Mouse (Mus musculus) telencephalon, adult 2 months (tissue): Measurements from ENCODE around the gene Pja2.
"Not testable (repeated sequence)": the region's sequence is repeated elsewhere in the genome, so short reads cannot be mapped to it uniquely, and the experiment has no call there.

Source experiments
- DNase-seq: peaks from one replicate; pipeline ENCODE4 v3.0.0-alpha.2; 2011; ENCODE audit warnings: low read depth, low spot score

The Pja2 gene

DNA sequence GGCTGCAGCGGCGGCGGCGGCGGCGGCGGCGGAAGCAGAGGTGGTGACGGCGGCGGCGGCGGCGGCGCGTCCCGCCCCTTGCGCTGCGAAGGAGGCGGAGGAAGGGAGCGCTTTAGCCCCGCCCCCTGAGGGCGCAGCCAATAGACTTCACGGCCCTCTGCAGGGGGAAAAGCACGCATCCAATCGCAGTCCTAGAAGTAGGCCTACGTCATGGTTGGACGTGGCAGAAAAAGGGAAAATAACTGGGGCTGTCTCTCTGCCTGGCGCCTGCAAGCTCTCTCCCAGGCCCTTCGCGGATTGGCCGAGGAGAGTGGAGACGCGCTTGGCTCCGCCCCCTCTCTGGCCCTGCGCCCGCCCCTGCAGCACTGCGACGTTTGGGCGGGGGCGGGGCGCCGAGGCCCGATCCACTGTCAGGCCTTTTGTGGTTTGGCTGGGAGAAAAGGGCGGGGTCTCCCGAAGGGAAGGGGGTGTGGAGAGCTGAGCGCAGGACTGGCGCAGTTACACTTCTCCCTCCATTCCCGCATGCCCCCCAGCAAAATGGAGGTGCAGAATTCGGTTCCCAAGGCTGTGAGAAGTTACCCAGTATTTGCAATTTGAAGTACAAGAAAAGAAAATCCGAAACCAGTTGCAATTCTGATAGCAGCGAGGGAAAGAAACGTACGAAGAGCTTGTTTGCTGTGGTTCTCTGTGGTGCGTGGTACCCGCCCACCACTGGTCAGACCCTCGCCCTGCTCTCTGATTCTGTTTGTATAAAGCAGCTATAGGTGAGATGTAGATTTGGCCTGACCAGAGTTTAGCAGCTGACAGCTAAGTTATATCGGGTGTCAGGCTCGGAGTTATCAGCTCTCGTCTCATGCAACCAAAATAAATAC lies at the start of gene Pja2:
Gene Pja2 (minus strand): TSS at position 19 of the 872 bp plus-strand sequence.
- peak; percentile 100 for DNase-seq

DNA sequence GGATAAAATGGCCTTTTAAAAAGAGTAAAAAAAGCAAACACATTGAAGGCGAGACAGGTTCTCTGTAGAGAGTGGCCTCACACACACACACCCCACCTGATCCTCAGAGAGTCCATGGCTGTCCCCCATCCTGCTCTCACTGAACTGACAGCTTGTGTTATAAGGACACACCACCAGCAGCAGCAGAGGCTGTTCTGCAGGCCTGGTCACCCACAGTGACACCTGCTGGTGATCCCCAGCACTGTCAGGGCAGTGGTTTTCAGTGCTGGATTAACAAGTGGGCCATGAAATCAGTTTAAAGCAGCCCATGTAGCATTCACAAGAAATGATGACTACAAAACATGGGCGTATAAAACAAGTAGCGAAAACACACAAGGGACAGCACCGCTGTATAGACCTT lies 43.6 kb upstream of the Pja2 start:
- DNase-seq = no peak

DNA sequence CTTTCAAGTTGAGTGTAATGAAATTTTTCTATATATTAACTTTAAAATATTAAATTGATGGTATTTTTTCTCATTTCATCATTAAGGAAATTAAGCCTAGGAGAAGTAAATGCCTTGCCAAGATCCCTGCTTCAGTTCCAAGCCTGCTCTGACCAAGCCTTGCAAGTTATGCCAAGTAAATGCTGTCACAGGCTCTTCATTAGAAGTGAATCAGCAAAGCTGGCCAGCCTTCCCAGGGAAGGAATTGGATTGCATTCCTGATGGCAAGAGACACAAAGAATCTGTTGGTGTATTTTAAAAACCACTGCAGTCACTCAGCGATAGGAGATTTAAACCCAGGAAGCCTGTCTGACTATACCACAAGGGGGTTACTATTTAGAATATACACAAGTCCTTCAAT lies 32.0 kb upstream of the Pja2 start:
- no peak for DNase-seq

DNA sequence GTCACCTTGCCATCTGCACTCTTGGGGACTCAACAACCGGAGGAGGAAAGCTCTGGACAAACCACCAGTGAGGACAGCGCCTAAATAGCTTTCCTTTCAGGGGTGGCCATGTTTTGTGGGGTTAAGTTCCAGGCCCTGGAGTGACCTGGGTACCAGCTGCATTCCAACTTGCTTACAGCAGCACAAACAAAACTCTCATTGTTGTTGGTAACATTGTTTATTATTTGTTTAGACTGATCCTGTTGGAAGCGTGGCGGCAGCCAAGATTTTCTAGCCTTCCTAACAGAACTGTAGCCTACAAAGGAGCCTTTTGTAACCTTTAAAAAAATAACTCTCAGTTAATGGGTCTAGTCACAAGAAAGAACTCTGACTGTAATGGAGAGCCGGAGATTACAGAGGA lies 30.9 kb upstream of the Pja2 start:
- DNase-seq = no peak

DNA sequence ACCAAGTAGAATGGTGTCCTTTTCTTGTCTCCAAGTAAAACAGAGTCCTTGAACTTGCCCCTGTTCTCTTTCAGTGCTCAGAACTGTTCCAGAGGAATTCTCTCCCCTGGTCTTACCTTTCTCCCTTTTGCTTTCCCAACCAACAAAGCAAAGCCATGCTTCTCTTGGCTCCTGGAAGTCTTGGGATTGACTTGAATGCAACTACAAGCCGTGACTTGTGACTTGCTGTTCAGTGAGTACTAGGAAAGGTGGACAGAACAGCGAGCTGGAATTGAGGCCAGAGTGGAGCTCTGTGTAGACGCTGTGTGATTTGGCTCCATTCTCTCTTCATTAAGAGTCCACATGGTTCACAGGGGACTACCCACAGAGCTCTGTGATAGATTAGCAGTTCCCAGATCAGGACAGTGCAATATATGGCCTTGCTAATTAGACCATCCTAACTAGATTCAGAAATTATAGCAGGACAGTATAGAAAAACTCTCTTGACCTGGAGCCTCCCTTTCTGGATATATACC lies 30.3 kb upstream of the Pja2 start:
- DNase-seq = no peak

DNA sequence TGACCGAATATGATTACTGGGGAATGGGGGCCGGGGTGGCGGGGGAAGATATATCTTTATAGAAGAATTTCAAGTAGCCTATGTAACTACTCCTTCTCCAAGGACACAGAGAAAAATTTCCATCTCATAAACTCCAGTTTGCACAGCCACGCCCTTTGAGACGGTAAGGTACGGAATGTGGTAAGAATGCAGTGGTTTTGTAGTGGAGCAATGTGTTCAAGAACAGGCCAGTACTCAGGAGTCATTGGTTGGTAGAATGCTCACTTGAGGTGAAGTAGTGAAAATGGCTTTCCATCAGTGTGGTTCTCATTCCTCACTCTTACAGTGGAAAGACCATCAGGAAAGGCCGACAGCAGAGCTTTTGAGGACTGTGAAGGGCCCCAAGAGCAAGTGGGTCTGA lies 22.2 kb upstream of the Pja2 start:
- DNase-seq = no peak

DNA sequence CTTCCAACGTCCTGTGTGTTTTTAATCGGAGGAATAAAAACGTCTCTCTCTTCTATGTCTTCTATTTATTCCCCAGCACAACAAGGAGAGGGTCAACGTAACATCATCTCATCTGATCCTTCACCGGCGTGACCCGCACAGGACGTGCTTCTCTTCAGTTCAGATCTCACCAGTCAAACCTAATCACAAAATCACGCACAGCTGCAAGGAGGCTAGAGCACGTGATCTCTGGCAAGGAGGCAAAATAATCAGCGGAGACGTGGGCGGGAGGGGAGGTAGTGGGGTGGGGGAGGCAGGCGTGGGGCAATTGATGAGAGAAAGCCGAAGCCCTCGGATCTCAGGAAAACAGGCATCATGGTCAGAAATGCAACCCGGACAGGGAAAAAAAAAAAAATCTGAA lies 14.4 kb upstream of the Pja2 start:
- DNase-seq = no peak

DNA sequence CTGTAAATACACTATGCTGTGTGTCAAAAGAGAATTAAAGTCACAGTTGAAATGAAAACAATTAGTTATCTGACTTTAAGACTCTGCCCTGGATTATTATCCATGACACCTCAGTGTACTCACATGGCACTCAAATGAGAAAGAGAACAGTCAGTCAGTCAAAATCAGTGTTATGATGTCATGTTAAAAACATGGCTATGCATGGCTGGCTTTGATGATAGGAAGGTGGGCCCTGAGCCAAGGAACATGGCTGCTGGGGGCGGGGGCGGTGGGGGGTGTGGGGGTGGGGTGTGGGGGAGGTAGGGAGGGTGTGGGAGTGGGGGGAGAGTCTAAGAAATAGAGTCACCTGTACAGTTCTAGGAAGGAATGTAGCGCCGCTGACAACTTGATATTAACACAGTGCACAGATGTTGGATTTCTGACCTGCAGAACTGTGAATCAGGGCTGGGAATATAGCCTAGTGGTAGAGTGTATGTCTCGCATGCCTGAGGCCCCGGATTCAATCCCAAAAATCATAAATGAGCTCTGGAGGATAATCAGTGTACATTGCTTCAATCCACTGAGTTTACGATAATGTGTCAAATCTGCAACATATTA lies 13.0 kb upstream of the Pja2 start:
- no peak for DNase-seq

DNA sequence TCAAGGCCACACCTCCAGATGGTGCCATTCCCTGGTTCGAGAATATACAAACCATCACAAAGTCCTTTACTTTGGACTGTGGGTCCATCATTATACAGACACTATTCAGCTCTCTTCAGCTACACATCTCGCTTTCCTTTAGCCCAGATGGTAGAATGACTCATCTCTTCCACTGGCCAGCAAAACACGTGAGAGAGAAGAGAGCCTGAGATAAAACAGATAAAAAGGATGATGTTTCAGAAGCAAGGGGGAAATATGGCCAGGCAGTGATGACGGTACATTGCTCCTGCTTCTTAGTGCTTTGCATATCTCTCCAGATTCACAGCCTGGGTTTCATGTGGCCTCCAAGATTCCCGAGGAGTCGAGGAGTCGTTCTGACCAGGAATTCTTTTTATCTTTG lies 10.0 kb upstream of the Pja2 start:
- DNase-seq = no peak

DNA sequence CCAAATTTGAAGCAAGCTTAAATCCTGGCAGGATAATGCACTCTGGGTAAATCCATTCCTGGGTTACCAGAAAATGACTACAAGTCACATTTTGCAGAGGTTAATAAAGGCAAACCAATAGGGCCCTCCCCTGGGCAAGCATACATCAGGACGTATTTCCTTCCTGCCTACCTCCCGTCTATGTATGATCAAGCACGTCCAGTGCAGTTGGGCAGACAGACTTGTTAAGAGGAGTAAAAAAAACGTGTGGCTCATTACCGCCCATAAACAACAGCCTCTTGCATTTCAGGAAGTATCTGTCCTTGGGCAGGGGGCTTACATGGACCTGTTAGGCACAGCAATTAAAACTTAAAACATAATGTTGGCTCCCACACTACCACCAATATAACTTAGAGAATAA lies 8.0 kb upstream of the Pja2 start:
- no peak for DNase-seq

DNA sequence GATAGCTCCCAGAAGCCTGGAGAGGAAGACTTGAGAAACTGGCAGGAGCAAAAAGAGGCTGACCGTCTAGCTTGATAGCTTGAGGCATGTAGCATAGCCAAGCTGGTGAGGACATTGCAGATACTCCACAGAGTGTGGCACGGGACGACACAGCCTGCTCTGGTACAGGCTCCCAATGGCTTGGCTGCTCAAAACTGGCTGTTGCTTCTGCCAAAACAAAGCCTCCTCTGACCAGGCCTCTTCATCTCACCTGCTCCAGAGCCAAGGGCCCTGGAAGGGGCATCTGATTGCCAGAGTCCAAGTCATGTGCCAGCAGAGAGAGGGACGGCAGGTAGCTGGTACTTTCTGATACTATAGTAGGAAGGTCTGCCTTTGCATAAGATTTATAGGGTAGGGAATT lies 5.5 kb upstream of the Pja2 start:
- DNase-seq = no peak

DNA sequence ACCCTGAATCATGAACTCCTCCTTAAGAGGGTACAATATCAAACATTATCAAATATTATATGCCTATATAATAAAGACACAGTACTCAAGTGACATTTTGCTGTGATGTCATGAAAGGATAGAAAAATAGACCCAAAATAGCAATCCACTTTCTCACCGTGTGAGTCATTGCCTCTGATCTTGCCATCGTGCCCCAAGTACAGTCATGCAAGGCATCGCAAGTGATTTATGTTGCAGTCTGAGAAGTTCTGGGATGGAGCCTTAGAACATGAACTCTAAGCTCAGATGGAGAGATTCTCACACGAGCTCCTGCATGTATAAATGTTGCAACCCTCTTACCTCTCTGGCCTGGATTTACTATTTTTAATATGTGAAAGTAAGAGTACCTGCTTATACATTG lies 2.2 kb upstream of the Pja2 start:
- no peak for DNase-seq

DNA sequence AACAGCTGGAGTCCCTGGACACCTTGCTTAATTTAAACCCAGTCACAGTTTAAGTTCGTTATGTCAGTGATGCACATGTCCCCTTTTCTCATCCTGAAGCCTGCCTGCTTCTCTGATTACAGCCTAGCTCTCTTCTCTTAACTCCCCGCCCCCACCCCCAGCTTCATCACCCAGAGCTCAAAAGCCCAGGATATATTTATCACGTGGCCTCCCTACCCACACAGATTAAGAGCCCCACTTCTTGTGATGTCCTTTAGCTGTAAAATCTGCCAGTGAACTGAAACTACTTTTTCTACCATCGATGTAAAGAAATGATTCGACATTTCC lies 1.0 kb upstream of the Pja2 start:
- peak; percentile 52 for DNase-seq

DNA sequence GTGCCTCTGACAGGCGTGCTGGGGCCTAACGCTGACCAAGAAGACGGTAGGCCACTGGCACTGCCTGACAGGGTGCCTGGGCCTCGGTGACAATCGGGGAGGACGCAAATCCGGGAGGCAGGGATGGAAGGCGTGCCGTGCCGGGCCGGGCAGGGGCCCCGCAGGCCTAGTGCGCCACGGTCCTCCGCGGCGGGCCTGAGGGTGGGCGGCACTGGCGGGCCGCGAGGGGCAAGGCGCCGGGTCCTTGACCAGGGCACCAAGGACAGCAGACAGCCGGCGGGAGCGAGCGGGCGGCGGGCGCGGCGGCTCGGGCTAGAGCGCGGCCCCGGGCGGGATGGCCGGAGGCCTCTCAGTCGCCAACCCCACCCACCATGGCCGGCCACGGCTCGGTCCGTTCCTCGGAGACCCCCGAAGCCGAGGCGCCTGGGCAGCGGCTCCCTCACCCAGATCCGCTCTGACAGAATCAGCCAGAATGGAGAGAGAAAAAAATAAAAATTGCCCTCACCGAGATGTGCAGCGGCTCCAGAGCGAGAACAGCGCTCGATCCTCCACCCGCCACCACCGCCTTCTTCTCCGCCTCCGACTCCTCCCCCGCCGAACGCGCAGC lies 322 bp downstream of the Pja2 start:
- no peak for DNase-seq

DNA sequence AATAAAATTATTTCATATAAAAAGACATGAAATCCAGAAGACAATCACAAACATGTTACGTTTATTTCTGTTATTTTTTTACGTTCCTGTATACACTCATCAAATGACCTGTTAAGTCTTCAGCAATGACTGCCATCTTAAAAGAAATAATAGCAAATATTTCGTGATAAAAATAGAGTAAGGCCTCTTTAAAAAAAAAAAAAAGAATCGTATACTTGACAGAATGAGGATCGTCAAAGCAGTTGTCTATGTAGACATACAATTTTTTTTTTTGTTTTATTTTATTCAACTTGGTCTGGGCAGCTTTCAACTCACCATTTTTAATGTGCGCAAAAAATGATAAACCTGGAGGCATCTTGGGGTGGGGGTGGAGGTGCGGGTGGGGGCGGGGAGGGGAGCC lies 831 bp downstream of the Pja2 start:
- DNase-seq = no peak

DNA sequence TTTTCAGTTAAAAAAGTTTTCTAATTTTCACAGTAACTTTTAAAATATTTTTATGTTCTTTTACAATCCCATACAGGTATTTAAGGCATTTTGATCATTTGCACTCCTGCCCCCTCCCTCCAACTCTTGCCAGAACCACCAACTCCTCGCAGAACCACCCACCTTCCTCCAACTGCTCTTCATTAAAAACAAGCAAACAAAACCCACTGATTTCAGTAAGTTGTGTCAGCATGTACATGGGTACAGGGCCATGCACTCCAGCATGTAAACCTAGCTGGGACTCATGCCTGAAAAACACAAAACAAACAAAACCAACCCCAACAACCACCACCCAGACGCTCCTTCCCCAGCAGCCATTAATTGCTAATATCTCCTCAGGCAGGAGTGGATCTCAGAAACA lies 7.2 kb downstream of the Pja2 start:
- DNase-seq = no peak

DNA sequence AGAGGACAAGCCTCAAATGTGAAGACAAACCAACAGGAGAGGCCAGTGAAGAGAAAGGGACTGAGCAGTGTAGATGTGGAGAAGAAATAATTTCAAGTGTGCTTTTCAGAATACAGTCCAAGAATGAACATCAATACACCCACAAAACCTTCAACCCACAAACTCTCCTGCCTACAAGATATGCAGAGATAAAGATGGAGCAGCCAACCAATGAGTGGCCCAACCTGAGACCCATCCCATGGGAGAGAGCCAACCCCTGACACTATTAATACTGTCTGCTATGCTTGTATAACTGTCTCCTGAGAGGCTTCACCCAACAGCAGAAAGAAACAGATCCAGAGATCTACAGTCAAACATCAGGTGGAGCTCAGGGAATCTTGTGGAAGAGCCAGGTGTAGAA lies 16.3 kb downstream of the Pja2 start:
- DNase-seq = no peak

DNA sequence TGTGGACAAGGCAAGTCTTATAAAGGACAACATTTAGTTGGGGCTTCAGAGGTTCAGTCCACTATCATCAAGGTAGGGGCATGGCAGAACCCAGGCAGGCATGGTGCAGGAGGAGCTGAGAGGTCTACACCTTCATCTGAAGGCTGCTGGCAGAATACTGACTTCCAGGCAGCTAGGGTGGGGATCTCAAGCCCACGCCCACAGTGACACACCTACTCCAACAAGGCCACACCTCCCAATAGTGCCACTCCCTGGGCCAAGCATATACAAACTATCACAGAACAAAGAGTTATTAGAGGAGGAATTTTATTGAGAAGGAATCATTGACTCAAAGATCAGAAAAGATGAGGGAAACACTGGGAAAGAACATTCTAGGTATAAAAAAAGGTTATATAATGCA lies 17.2 kb downstream of the Pja2 start:
- not testable (repeated sequence) for DNase-seq

DNA sequence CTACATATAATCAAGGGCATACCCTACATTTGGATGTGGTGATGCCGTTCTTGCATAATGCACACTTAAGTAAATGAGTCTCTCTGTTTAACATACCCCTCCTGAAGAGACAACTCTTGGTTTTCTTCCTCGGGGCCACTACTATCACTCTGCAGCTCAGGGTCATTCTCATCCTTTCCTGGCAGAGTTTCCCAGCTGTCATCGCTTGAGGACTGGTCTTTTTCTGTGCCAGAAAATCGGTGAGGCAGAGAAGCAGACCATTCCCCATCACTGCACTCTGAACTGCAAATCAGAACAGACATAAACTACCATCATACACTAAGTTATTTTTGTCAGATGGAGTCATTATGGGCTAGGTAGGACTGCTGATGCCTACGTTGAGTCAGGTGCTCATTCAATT lies 34.1 kb downstream of the Pja2 start:
- DNase-seq = no peak

DNA sequence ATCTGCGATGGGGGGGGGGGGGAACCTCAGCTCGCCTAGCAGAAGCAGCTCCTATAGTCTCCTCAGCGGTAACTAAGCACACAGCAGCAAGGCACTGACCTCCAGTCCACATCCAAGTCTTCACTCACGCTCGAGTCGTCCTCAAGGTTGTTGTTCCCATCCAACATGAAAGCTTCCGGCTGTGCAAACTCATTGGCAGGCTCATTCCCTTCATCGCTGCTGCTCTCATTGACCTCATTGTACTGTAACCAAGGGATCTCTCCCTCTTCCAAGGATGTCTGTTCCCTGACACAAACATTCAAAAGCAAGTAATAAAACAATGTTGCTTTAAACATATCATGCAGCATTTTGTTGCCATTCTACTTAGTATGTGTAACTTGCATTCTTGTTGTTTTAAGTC lies 39.0 kb downstream of the Pja2 start:
- no peak for DNase-seq

DNA sequence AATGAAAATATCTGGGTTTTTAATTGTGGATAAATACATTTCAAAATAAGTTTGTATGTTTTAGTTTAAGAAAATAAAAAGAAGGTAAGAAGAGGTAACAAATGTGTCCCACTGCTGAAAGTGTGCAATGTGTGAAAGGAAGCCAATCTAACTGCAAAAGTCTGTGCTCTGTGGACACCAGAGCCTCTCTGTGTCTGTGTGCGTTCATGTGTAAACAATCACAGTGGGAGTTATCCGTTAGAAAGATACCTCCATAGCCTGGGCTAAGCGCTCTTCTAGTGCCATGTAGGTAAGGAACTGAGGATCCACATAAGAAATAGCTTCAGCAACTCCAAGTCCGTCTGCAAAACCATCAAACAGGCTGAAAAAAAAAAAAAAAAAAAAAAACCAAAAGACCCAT lies 42.0 kb downstream of the Pja2 start:
- no peak for DNase-seq

DNA sequence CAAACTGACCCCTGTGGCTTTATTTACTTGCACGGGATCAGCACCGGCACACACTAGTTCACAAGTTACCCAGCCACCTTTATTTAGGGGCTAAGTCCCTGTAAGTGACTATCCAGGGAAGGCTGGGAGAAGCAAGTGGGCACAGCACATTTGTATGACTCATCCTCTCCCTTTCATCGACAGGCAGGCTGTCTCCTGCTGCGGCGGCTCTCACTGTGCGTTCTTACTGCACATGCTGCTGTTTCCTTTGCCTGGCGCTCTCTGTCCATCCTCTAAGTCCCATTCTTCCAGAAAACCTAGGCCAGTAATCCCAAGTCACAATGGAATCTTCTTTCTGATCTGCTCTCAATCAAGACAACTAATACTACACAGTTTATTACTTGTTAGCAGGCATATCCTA lies 43.7 kb downstream of the Pja2 start:
- DNase-seq = peak; percentile 52

DNA sequence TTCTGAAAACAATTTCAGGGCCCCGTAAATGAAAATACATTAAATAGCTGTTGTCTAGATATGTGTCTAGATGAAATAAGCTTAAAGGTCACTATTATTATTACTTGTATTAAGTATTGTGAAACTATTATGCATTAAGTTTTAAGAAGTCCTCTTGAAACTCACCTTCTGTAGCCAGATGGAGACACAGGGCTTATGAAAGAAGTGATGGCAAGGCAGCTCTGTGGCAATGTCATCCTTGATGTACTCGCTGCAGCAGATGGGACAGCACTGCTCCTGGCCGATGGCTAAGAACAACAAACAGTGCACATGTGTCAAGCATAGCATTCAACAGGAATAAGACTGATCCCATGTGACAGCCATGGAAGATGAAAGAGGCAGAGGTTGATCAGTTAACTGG lies 44.9 kb downstream of the Pja2 start:
- DNase-seq = no peak
